Comparison of ENCODE assay signal across 31 mouse cellular contexts in the genomic region with DNA sequence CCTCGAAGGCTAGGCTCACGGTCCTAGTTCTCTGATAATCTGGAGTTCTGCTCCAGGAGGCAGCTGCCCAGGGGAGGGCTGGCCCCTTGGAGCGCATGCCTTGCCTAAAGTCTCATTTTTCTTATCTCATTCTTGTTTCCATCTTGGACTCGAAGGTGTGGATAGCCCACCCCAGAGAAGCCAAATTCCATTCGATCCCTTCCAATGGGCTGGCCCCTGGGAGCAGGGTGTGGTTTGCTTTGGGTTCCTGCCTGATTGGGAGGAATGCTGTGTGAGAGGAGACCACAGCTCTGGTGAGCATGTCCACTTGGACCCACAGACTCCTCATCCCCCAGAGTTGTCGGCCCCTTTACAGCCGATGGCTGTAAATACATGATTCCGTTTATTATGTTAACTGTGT. TPM values are rescaled to one million over a fixed set of nuclear protein-coding genes. Genes with fewer than 3 reads are reported as not detected.
"Had no signal": no experiment of that assay in that cellular context is flagged by ENCODE, and none has a peak within 500 bp of the region (broad histone marks: within the 10 kb centered on the region; RNA-seq: fewer than 3 reads in every experiment).

No protein-coding gene starts in this region.

- DNase-seq: gastrocnemius, postnatal 14 days; heart, adult 2 months; heart, postnatal 4 days; kidney, adult 18-20 months; kidney, adult 8-10 months; kidney, postnatal 14 days; kidney, postnatal 36 days; layer of hippocampus, adult 9-11 months; layer of hippocampus, postnatal 36 days; left cerebral cortex, postnatal 4 days; liver, embryonic 13.5 days; lung, adult 18-20 months had no signal

- H3K4me3 ChIP-seq: heart, adult 2 months; heart, embryonic 12.5 days; hindbrain, embryonic 10.5 days; hindbrain, embryonic 12.5 days; intestine, embryonic 15.5 days; kidney, embryonic 15.5 days; limb, embryonic 12.5 days; limb, embryonic 15.5 days; liver, embryonic 13.5 days; liver, embryonic 15.5 days had no signal

- H3K27ac ChIP-seq: heart, adult 2 months; hindbrain, embryonic 10.5 days; hindbrain, embryonic 12.5 days; hindbrain, embryonic 14.5 days; intestine, embryonic 15.5 days; kidney, embryonic 15.5 days; kidney, postnatal 0 days; limb, embryonic 12.5 days; limb, embryonic 15.5 days; liver, embryonic 13.5 days; liver, embryonic 15.5 days had no signal

- H3K4me1 ChIP-seq: hindbrain, embryonic 12.5 days had no signal

- ATAC-seq: hindbrain, embryonic 16.5 days; inflammation-experienced regulatory T-cells, adult 6 months; intestine, embryonic 15.5 days; intestine, postnatal 0 days had no signal

- H3K4me2 ChIP-seq: heart, embryonic 12.5 days; hindbrain, embryonic 12.5 days; hindbrain, embryonic 14.5 days; intestine, embryonic 15.5 days; kidney, embryonic 15.5 days; limb, embryonic 12.5 days; limb, embryonic 15.5 days; liver, embryonic 13.5 days; liver, embryonic 15.5 days had no signal

- H3K27me3 ChIP-seq: heart, embryonic 12.5 days; hindbrain, embryonic 12.5 days; intestine, embryonic 15.5 days; kidney, embryonic 15.5 days; limb, embryonic 12.5 days; limb, embryonic 15.5 days; liver, embryonic 13.5 days had no signal

- H3K36me3 ChIP-seq: heart, embryonic 12.5 days; hindbrain, embryonic 10.5 days; hindbrain, embryonic 12.5 days; intestine, embryonic 15.5 days; kidney, embryonic 15.5 days; limb, embryonic 12.5 days; limb, embryonic 15.5 days; liver, embryonic 13.5 days; liver, embryonic 15.5 days had no signal

- H3K9me3 ChIP-seq: heart, embryonic 12.5 days; hindbrain, embryonic 10.5 days; hindbrain, embryonic 12.5 days; intestine, embryonic 15.5 days; kidney, embryonic 15.5 days; limb, embryonic 12.5 days; limb, embryonic 15.5 days; liver, embryonic 13.5 days; liver, embryonic 15.5 days had no signal

- H3K9ac ChIP-seq: heart, embryonic 12.5 days; hindbrain, embryonic 12.5 days; hindbrain, embryonic 14.5 days; intestine, embryonic 15.5 days; kidney, embryonic 15.5 days; limb, embryonic 12.5 days; limb, embryonic 15.5 days; liver, embryonic 13.5 days; liver, embryonic 15.5 days had no signal

RNA-seq across cellular contexts. Expression of a gene that starts 12.6 kb away (rescaled TPM):
- total RNA-seq: gastrocnemius, adult 8-10 months; layer of hippocampus, postnatal 36 days; left cerebral cortex, postnatal 4 days had no signal

RNA-seq across cellular contexts. Expression of a gene that starts 53.2 kb away (rescaled TPM):
- total RNA-seq: gastrocnemius, adult 8-10 months; granulocyte monocyte progenitor cell, adult 5-6 weeks; layer of hippocampus, adult 18-20 months; layer of hippocampus, adult 8-10 months; layer of hippocampus, postnatal 14 days; layer of hippocampus, postnatal 36 days; left cerebral cortex, postnatal 10 days; left cerebral cortex, postnatal 4 days had no signal
- polyA plus RNA-seq: hindbrain, embryonic 14.5 days; hindbrain, embryonic 16.5 days had no signal
